ENCODE assay signal across 8 mouse cellular contexts in the genomic region with DNA sequence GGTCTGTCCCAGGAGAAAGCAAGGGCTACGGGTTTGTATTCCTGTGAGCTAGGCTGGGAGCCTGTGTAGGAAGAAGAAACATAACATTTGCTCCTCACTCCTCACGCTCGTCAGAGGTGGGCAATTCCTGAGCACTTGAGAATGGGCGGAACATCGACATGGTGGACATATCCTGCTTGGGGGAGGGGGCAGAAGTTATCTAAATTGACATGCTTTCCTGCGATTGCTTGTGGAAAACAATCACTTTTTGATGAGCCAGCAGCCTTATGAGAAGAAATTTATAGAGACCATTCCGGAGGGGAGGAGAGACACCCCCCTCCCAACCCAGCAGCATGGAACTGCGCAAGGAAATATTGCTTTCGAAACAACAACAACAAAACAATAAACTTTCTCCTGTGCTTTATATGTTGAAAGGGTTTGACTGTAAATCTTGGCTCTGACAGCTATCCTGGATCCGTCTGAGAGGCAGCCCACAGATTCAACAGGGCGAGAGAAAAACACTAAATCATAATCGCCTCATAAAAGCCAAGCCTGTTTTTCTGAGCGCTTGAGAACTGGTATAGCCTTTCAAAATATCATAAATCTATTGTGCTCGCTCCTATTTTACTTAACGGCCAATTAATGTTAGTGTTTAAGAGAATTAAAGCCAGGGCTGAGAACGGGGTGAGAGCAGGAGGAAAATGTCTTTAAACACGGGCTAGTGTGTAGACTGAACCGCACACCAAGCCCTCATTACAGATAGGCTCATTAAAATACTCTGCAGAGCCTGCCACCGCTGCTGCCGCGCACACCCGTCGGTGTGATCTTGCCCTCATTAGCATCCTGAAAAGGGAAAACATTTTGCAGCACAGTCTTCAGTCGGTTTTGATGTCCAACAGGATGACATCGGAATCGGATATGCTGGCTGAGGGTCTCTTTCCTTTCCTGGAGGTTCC.
DNase-seq lines count a peak whose midpoint lies in the region; ATAC-seq and TF ChIP-seq lines count a peak whose summit lies in the region.

No protein-coding gene starts in this region.

- WGBS in liver, adult 2 months, result 69% methylated on average over 26 of the region's 26 CpGs
- 21% methylated on average over 26 of the region's 26 CpGs for WGBS in forebrain, embryonic 15.5 days
- WGBS in intestine, embryonic 15.5 days, result 49% methylated on average over 26 of the region's 26 CpGs
- 32% methylated on average over 26 of the region's 26 CpGs for WGBS in neural tube, embryonic 13.5 days

- H3K27ac ChIP-seq in liver, adult 2 months (replicated peaks; ENCODE audit: insufficient read depth, low read depth, low read length), result peak overlapping the region; percentile 41
- H3K27ac ChIP-seq in forebrain, embryonic 15.5 days (replicated peaks), result no peak overlapping the region
- no peak overlapping the region for H3K27ac ChIP-seq in intestine, embryonic 15.5 days
- H3K27ac ChIP-seq in neural tube, embryonic 13.5 days (replicated peaks), result peak overlapping the region; percentile 34; the same call in 1 of the 2 replicates

- no peak for TF ChIP-seq POLR2A in liver, adult 2 months (IDR thresholded peaks at IDR 0.05; ENCODE audit: extremely low read depth, insufficient read depth, low read length)

- no peak overlapping the region for H3K4me3 ChIP-seq in liver, adult 2 months (ENCODE audit: insufficient read depth, low read depth, low read length)
- H3K4me3 ChIP-seq in forebrain, embryonic 15.5 days, result peak overlapping the region; percentile 13; the same call in 1 of the 2 replicates
- no peak overlapping the region for H3K4me3 ChIP-seq in intestine, embryonic 15.5 days (replicated peaks)
- H3K4me3 ChIP-seq in neural tube, embryonic 13.5 days, result no peak overlapping the region

- no peak overlapping the region for H3K9ac ChIP-seq in liver, adult 2 months (ENCODE audit: low read depth, low read length)
- H3K9ac ChIP-seq in forebrain, embryonic 15.5 days (replicated peaks), result no peak overlapping the region
- no peak overlapping the region for H3K9ac ChIP-seq in intestine, embryonic 15.5 days
- H3K9ac ChIP-seq in neural tube, embryonic 13.5 days, result 0 out of 2 replicates have a peak overlapping the region, but pooled peaks have one; percentile 3

- H3K4me2 ChIP-seq in forebrain, embryonic 15.5 days (replicated peaks), result peak overlapping the region; percentile 37
- H3K4me2 ChIP-seq in intestine, embryonic 15.5 days (replicated peaks), result peak overlapping the region; percentile 12
- peak overlapping the region; percentile 41 for H3K4me2 ChIP-seq in neural tube, embryonic 13.5 days

- no peaks in the 10 kb centered on the region for H3K79me2 ChIP-seq in liver, adult 2 months (ENCODE audit: control insufficient read depth, insufficient read depth, low read length)

- H3K9me3 ChIP-seq in forebrain, embryonic 15.5 days, result no peaks in the 10 kb centered on the region
- no peaks in the 10 kb centered on the region for H3K9me3 ChIP-seq in intestine, embryonic 15.5 days
- H3K9me3 ChIP-seq in neural tube, embryonic 13.5 days, result no peaks in the 10 kb centered on the region

- intact Hi-C loops in gastrocnemius, postnatal 14 days (cut with DNase I; ENCODE audit: low total_unique reads), result no loop called here

- H3K36me3 ChIP-seq in liver, adult 2 months (ENCODE audit: control insufficient read depth, insufficient read depth, low read length), result no peaks in the 10 kb centered on the region
- no peaks in the 10 kb centered on the region for H3K36me3 ChIP-seq in forebrain, embryonic 15.5 days
- H3K36me3 ChIP-seq in intestine, embryonic 15.5 days, result no peaks in the 10 kb centered on the region
- no peaks in the 10 kb centered on the region for H3K36me3 ChIP-seq in neural tube, embryonic 13.5 days

- no peaks in the 10 kb centered on the region for H3K27me3 ChIP-seq in liver, adult 2 months (ENCODE audit: control insufficient read depth, insufficient read depth, low read length)
- H3K27me3 ChIP-seq in forebrain, embryonic 15.5 days, result no peaks in the 10 kb centered on the region
- H3K27me3 ChIP-seq in intestine, embryonic 15.5 days (replicated peaks), result no peaks in the 10 kb centered on the region
- H3K27me3 ChIP-seq in neural tube, embryonic 13.5 days, result peaks cover 3% of the 10 kb centered on the region

- peak; percentile 19 for DNase-seq in liver, adult 2 months (ENCODE audit: extremely low read depth, low read depth, low spot score)
- no peak for DNase-seq in liver
- no peak for DNase-seq in gastrocnemius, postnatal 14 days
- no peak for DNase-seq in thymus, postnatal 0 days (ENCODE audit: low spot score)
- no peak for DNase-seq in frontal cortex, postnatal 36 days (ENCODE audit: low spot score in 2 of 2)

- TF ChIP-seq CTCF in liver, adult 2 months (IDR thresholded peaks at IDR 0.05; ENCODE audit: low read depth, low read length), result no peak

- peak; percentile 78 for ATAC-seq in forebrain, embryonic 15.5 days (replicated peaks)
- no peak for ATAC-seq in intestine, embryonic 15.5 days
- peak; percentile 82 for ATAC-seq in neural tube, embryonic 13.5 days (ENCODE audit: low read depth)

- H3K4me1 ChIP-seq in liver, adult 2 months (ENCODE audit: control insufficient read depth, insufficient read depth, low read length), result 0 out of 2 replicates have a peak, but pooled peaks cover 5% of the 10 kb centered on the region
- H3K4me1 ChIP-seq in forebrain, embryonic 15.5 days, result peaks cover 22% of the 10 kb centered on the region
- 0 out of 2 replicates have a peak, but pooled peaks cover 10% of the 10 kb centered on the region for H3K4me1 ChIP-seq in intestine, embryonic 15.5 days (replicated peaks)
- H3K4me1 ChIP-seq in neural tube, embryonic 13.5 days (replicated peaks), result peaks cover 20% of the 10 kb centered on the region

Comparison
In these comparisons a context has a peak if more than half of its experiments do, and no peak if none do; other contexts are left out.
1. H3K27ac ChIP-seq: peak in liver, adult 2 months (single experiment) and neural tube, embryonic 13.5 days (single experiment); none in forebrain, embryonic 15.5 days (single experiment) and intestine, embryonic 15.5 days (single experiment).
2. Peak in every context shown above with its lines, with median percentiles within 50 percentile points of each other: H3K4me2 ChIP-seq.